Mouse (Mus musculus): ENCODE data around the gene Gstp3.

DNA sequence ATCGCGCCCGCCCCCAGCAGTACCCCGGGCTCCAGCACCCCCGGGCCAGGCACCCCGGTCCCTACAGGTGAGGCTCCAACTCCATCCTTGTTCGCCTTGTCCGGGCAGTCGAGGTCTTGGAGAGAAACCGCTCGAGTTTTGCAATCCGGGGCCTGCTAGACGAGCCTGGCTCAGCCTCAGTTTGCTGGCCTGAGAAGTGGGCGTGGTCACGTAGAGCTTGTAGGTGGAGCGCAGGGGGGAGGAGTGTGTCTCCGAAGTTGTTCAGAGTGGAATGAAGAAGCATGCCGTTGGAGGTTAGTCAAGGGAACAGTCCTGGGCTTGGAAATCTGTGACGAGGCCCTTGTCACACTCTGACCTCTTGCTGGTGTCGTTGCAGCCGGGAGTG lies 38.1 kb upstream of the Gstp3 start:
- TF ChIP-seq CTCF (IDR thresholded peaks at IDR 0.05; ENCODE audit: borderline replicate concordance, control insufficient read depth, extremely low read depth, insufficient read depth, low read length, poor library complexity): no peak
- no peak for TF ChIP-seq POLR2A (IDR thresholded peaks at IDR 0.05; ENCODE audit: control insufficient read depth, extremely low read depth, insufficient read depth, low read length, poor library complexity)

Data from thymus, adult 2 months (tissue).